Mouse (Mus musculus) lung, embryonic 14.5 days (tissue): ENCODE results near the gene Rarb. TPM values are rescaled to one million over a fixed set of nuclear protein-coding genes. Genes with fewer than 3 reads are reported as not detected.

ENCODE experiments used
- ATAC-seq: fragments of 200-750 bp; cut with Nextera tagmentation; 2 replicates; pipeline ENCODE4 v1.8.0; 2017; ENCODE audit warnings: mild to moderate bottlenecking, moderate TSS enrichment, moderate library complexity; ENCODE audit not compliant: insufficient read depth
- DNase-seq: peaks from one replicate; pipeline ENCODE4 v3.0.0-alpha.2; 2015
- H3K27ac ChIP-seq: fragments of 300-500 bp; sonication (generic); 2 replicates; pipeline ENCODE4 v1.5.1; 2014; ENCODE audit warnings: low read depth, mild to moderate bottlenecking, moderate library complexity
- H3K27me3 ChIP-seq: fragments of 300-500 bp; sonication (generic); 2 replicates; pipeline ENCODE4 v1.6.1; 2014; ENCODE audit warnings: low read length, control low read depth; ENCODE audit not compliant: insufficient read depth
- H3K36me3 ChIP-seq: fragments of 300-500 bp; sonication (generic); 2 replicates; pipeline ENCODE4 v1.6.1; 2014; ENCODE audit warnings: control low read depth; ENCODE audit not compliant: insufficient read depth
- H3K4me1 ChIP-seq: fragments of 300-500 bp; sonication (generic); 2 replicates; pipeline ENCODE4 v1.6.1; 2014; ENCODE audit warnings: antibody characterized with exemption, control low read depth; ENCODE audit not compliant: insufficient read depth
- H3K4me2 ChIP-seq: fragments of 300-500 bp; sonication (generic); 2 replicates; pipeline ENCODE4 v1.6.1; 2014; ENCODE audit warnings: mild to moderate bottlenecking
- H3K4me3 ChIP-seq: fragments of 300-500 bp; sonication (generic); 2 replicates; pipeline ENCODE4 v1.5.1; 2014; ENCODE audit warnings: low read depth, low read length
- H3K9ac ChIP-seq: fragments of 300-500 bp; sonication (generic); 2 replicates; pipeline ENCODE4 v1.6.1; 2014
- H3K9me3 ChIP-seq: fragments of 300-500 bp; sonication (generic); 2 replicates; pipeline ENCODE4 v1.6.1; 2016; ENCODE audit warnings: low read depth, low read length, control low read depth
- CTCF ChIP-seq: IDR thresholded peaks from 2 replicates; pipeline ENCODE4 v1.5.1; 2016; ENCODE audit warnings: antibody characterized with exemption, low read depth
- WGBS: fragments of 180-500 bp; shearing (Covaris S2); extraction: QIAGEN DNeasy Blood & Tissue Kit; methylation state at CpG from one replicate; pipeline ENCODE4 v1.1.7; 2014; 5-methylcytosine and 5-hydroxymethylcytosine counted together
- polyA plus RNA-seq: library from polyadenylated mRNA; unstranded; fragments of >200 nt; fragmentation: Nextera tagmentation; extraction: Ambion mirVana; gene quantifications from 2 replicates; pipeline ENCODE4 v1.2.1, GENCODE M21; 2014

The Rarb gene
- polyA plus RNA-seq, 1 experiment from 2014 or later: 17.3 TPM

- Histone ChIP-seq H3K4me1 (no peaks in the 10 kb centered on the region), H3K27me3 (no peaks in the 10 kb centered on the region), H3K27ac (no peak overlapping the region), H3K9ac (no peak overlapping the region), H3K9me3 (no peaks in the 10 kb centered on the region), H3K4me3 (no peak overlapping the region), H3K36me3 (peaks cover 7% of the 10 kb centered on the region; the same call in 1 of the 2 replicates), H3K4me2 (no peak overlapping the region)
- TF ChIP-seq CTCF: no peak
- no peak for ATAC-seq
- WGBS: 53% methylated on average over 4 of the region's 4 CpGs
- DNase-seq: no peak
Measured at GRCm38 (mm10) chr14:16509825-16510224, 309.1 kb downstream of the Rarb start.

GRCm38 (mm10) chr14:16508760-16509159 is 310.2 kb downstream of the Rarb start:
- Histone ChIP-seq H3K36me3 (peaks cover 7% of the 10 kb centered on the region; the same call in 1 of the 2 replicates), H3K4me2 (no peak overlapping the region), H3K27ac (no peak overlapping the region), H3K9me3 (no peaks in the 10 kb centered on the region), H3K4me1 (no peaks in the 10 kb centered on the region), H3K27me3 (no peaks in the 10 kb centered on the region), H3K9ac (no peak overlapping the region), H3K4me3 (no peak overlapping the region)
- TF ChIP-seq CTCF: no peak
- 81% methylated on average over 7 of the region's 7 CpGs for WGBS
- ATAC-seq (no peak), DNase-seq (no peak)

GRCm38 (mm10) chr14:16497226-16497661 is 321.7 kb downstream of the Rarb start:
- H3K36me3 ChIP-seq: no peaks in the 10 kb centered on the region
- H3K27me3 ChIP-seq: no peaks in the 10 kb centered on the region
- no peak overlapping the region for H3K27ac ChIP-seq
- peak; percentile 17; the same call in 1 of the 2 replicates for ATAC-seq
- H3K9me3 ChIP-seq: no peaks in the 10 kb centered on the region
- no peak overlapping the region for H3K9ac ChIP-seq
- H3K4me3 ChIP-seq: no peak overlapping the region
- DNase-seq: peak; percentile 23
- H3K4me1 ChIP-seq: no peaks in the 10 kb centered on the region
- WGBS: 25% methylated on average over 2 of the region's 2 CpGs
- no peak for TF ChIP-seq CTCF
- H3K4me2 ChIP-seq: no peak overlapping the region

- H3K27ac ChIP-seq: peak overlapping the region; percentile 76; the same call in 1 of the 2 replicates
- ATAC-seq (peak; percentile 93), DNase-seq (peak; percentile 67)
- no peak overlapping the region for H3K9ac ChIP-seq
- no peaks in the 10 kb centered on the region for H3K9me3 ChIP-seq
- no peaks in the 10 kb centered on the region for H3K36me3 ChIP-seq
- H3K4me1 ChIP-seq: no peaks in the 10 kb centered on the region; the same call in 1 of the 2 replicates
- TF ChIP-seq CTCF: no peak
- no peaks in the 10 kb centered on the region for H3K27me3 ChIP-seq
- WGBS: 44% methylated on average over 8 of the region's 8 CpGs
- H3K4me2 ChIP-seq: no peak overlapping the region
- no peak overlapping the region for H3K4me3 ChIP-seq
Measured at GRCm38 (mm10) chr14:16483656-16484380, 335.1 kb downstream of the Rarb start.

- no peak for DNase-seq
- no peak overlapping the region for H3K27ac ChIP-seq
- no peak for TF ChIP-seq CTCF
- no peaks in the 10 kb centered on the region for H3K27me3 ChIP-seq
- no peaks in the 10 kb centered on the region; the same call in 1 of the 2 replicates for H3K4me1 ChIP-seq
- 58% methylated on average over 6 of the region's 6 CpGs for WGBS
- H3K9ac ChIP-seq: no peak overlapping the region
- no peaks in the 10 kb centered on the region for H3K9me3 ChIP-seq
- H3K36me3 ChIP-seq: no peaks in the 10 kb centered on the region
- no peak overlapping the region for H3K4me2 ChIP-seq
- H3K4me3 ChIP-seq: no peak overlapping the region
- no peak for ATAC-seq
Measured at GRCm38 (mm10) chr14:16480621-16481020, 338.3 kb downstream of the Rarb start.

GRCm38 (mm10) chr14:16479521-16479920 is 339.4 kb downstream of the Rarb start:
- Histone ChIP-seq H3K9ac (no peak overlapping the region), H3K4me1 (no peaks in the 10 kb centered on the region; the same call in 1 of the 2 replicates), H3K27ac (no peak overlapping the region), H3K9me3 (no peaks in the 10 kb centered on the region), H3K4me2 (no peak overlapping the region), H3K27me3 (no peaks in the 10 kb centered on the region), H3K4me3 (no peak overlapping the region), H3K36me3 (no peaks in the 10 kb centered on the region)
- ATAC-seq (no peak), DNase-seq (no peak)
- no peak for TF ChIP-seq CTCF
- 77% methylated on average over 2 of the region's 2 CpGs for WGBS

GRCm38 (mm10) chr14:16478606-16479323 is 340.2 kb downstream of the Rarb start:
- H3K36me3 ChIP-seq: no peaks in the 10 kb centered on the region
- H3K27ac ChIP-seq: no peak overlapping the region
- ATAC-seq (no peak), DNase-seq (no peak)
- H3K27me3 ChIP-seq: no peaks in the 10 kb centered on the region
- no peak overlapping the region for H3K9ac ChIP-seq
- no peak for TF ChIP-seq CTCF
- 75% methylated on average over 1 of the region's 1 CpGs for WGBS
- H3K4me1 ChIP-seq: no peaks in the 10 kb centered on the region; the same call in 1 of the 2 replicates
- H3K9me3 ChIP-seq: no peaks in the 10 kb centered on the region
- H3K4me3 ChIP-seq: no peak overlapping the region
- no peak overlapping the region for H3K4me2 ChIP-seq
